Mouse (Mus musculus) erythroblast, embryonic 14.5 days (primary cell): Measurements from ENCODE around the gene Gm44973.

ENCODE experiments used
- GATA1 ChIP-seq: IDR thresholded peaks from 2 replicates; pipeline ENCODE4 v1.6.1; 2012; ENCODE audit warnings: low read length, inconsistent platforms, mixed read lengths
- TAL1 ChIP-seq: IDR thresholded peaks from 3 replicates; pipeline ENCODE4 v1.6.1; 2012; ENCODE audit warnings: low read length, inconsistent platforms, mixed read lengths

DNA sequence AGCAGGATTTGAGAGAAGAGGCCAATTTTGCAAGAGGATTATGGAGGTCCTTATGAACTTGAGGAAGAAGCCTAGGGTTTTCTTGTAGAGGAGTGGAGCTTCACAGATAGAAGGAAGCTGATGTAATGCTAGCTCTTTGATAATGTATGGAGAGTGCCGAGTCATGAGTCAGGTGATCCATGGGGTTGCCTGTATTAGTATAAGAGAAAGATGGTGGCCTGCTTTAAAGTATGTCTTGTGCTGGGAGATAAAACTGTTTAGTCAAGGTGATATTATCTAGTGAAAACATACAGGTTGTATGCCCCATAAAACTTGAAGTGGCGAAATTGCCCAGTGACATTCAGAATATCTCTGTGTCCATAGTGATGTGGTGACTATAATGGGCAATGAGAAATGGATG, 61.6 kb downstream of the Gm44973 start:
- TF ChIP-seq GATA1 = no peak; the same call in 1 of the 2 replicates
- no peak; the same call in 2 of the 3 replicates for TF ChIP-seq TAL1
